Mouse (Mus musculus): ENCODE results near the gene Lrrc45. TPM values are rescaled to one million over a fixed set of nuclear protein-coding genes. Genes with fewer than 3 reads are reported as not detected.
A peak's percentile ranks its signal among the peaks of the same experiment; 100 is the strongest.

The Lrrc45 gene
- polyA plus RNA-seq, 1 experiment from 2014 or later, result 71.8 TPM

GRCm38 (mm10) chr11:120706120-120706519, 7.6 kb upstream of the Lrrc45 start:
- no peak for ATAC-seq
- peak overlapping the region; percentile 67; the same call in 1 of the 2 replicates for H3K27ac ChIP-seq
- H3K4me2 ChIP-seq (replicated peaks), result no peak overlapping the region
- H3K36me3 ChIP-seq, result peaks cover 45% of the 10 kb centered on the region
- peaks cover 45% of the 10 kb centered on the region for H3K4me1 ChIP-seq (replicated peaks)
- no peak overlapping the region for H3K9ac ChIP-seq (replicated peaks)
- no peaks in the 10 kb centered on the region for H3K27me3 ChIP-seq
- 58% methylated on average over 5 of the region's 5 CpGs for WGBS
- no peaks in the 10 kb centered on the region for H3K9me3 ChIP-seq
- no peak overlapping the region for H3K4me3 ChIP-seq (replicated peaks)

- Histone ChIP-seq H3K4me3 (replicated peaks) (no peak overlapping the region), H3K4me1 (replicated peaks) (peaks cover 46% of the 10 kb centered on the region), H3K27me3 (no peaks in the 10 kb centered on the region), H3K9me3 (no peaks in the 10 kb centered on the region), H3K27ac (peak overlapping the region; percentile 67), H3K4me2 (replicated peaks) (0 out of 2 replicates have a peak overlapping the region, but pooled peaks have one; percentile 9), H3K9ac (replicated peaks) (peak overlapping the region; percentile 36), H3K36me3 (peaks cover 41% of the 10 kb centered on the region)
- ATAC-seq, result peak; percentile 39; the same call in 1 of the 2 replicates
- 5% methylated on average over 12 of the region's 12 CpGs for WGBS
These were observed 6.5 kb upstream of the Lrrc45 start for GRCm38 (mm10) chr11:120707225-120707624.

GRCm38 (mm10) chr11:120707969-120708368, 5.8 kb upstream of the Lrrc45 start:
- Histone ChIP-seq H3K27ac (peak overlapping the region; percentile 57; the same call in 1 of the 2 replicates), H3K9ac (replicated peaks) (no peak overlapping the region)

GRCm38 (mm10) chr11:120709551-120709950, 4.2 kb upstream of the Lrrc45 start:
- no peak overlapping the region for H3K4me2 ChIP-seq (replicated peaks)
- WGBS, result 85% methylated on average over 2 of the region's 2 CpGs

More at GRCm38 (mm10) chr11:120707969-120708368, 5.8 kb upstream of the Lrrc45 start:
- Histone ChIP-seq H3K4me2 (replicated peaks) (no peak overlapping the region), H3K36me3 (peaks cover 36% of the 10 kb centered on the region), H3K4me1 (replicated peaks) (peaks cover 53% of the 10 kb centered on the region), H3K9me3 (no peaks in the 10 kb centered on the region), H3K4me3 (replicated peaks) (no peak overlapping the region), H3K27me3 (no peaks in the 10 kb centered on the region)
- no peak for ATAC-seq
- WGBS, result 35% methylated on average over 5 of the region's 5 CpGs

GRCm38 (mm10) chr11:120710672-120711071, 3.1 kb upstream of the Lrrc45 start:
- Histone ChIP-seq H3K9me3 (no peaks in the 10 kb centered on the region), H3K27me3 (no peaks in the 10 kb centered on the region), H3K4me3 (replicated peaks) (no peak overlapping the region), H3K4me1 (replicated peaks) (peaks cover 50% of the 10 kb centered on the region), H3K27ac (no peak overlapping the region), H3K9ac (replicated peaks) (no peak overlapping the region), H3K4me2 (replicated peaks) (no peak overlapping the region), H3K36me3 (peaks cover 34% of the 10 kb centered on the region)
- 86% methylated on average over 5 of the region's 5 CpGs for WGBS
- ATAC-seq, result no peak

More at GRCm38 (mm10) chr11:120709551-120709950, 4.2 kb upstream of the Lrrc45 start:
- no peaks in the 10 kb centered on the region for H3K9me3 ChIP-seq
- peaks cover 52% of the 10 kb centered on the region for H3K4me1 ChIP-seq (replicated peaks)
- no peak for ATAC-seq
- H3K9ac ChIP-seq (replicated peaks), result no peak overlapping the region; the same call in 1 of the 2 replicates
- H3K27ac ChIP-seq, result no peak overlapping the region
- H3K36me3 ChIP-seq, result peaks cover 31% of the 10 kb centered on the region
- H3K4me3 ChIP-seq (replicated peaks), result no peak overlapping the region
- H3K27me3 ChIP-seq, result no peaks in the 10 kb centered on the region

GRCm38 (mm10) chr11:120711980-120712604, 1.6 kb upstream of the Lrrc45 start:
- 74% methylated on average over 8 of the region's 8 CpGs for WGBS
- Histone ChIP-seq H3K4me3 (replicated peaks) (0 out of 2 replicates have a peak overlapping the region, but pooled peaks have one; percentile 61), H3K36me3 (peaks cover 45% of the 10 kb centered on the region), H3K27me3 (no peaks in the 10 kb centered on the region), H3K9me3 (no peaks in the 10 kb centered on the region), H3K27ac (no peak overlapping the region), H3K9ac (replicated peaks) (peak overlapping the region; percentile 78), H3K4me1 (replicated peaks) (peaks cover 38% of the 10 kb centered on the region), H3K4me2 (replicated peaks) (peak overlapping the region; percentile 99)
- no peak for ATAC-seq

GRCm38 (mm10) chr11:120712771-120713568, 755 bp upstream of the Lrrc45 start:
- Histone ChIP-seq H3K36me3 (peaks cover 54% of the 10 kb centered on the region), H3K4me2 (replicated peaks) (peak overlapping the region; percentile 99), H3K9me3 (no peaks in the 10 kb centered on the region), H3K27me3 (no peaks in the 10 kb centered on the region), H3K9ac (replicated peaks) (peak overlapping the region; percentile 78), H3K4me3 (replicated peaks) (peak overlapping the region; percentile 61), H3K4me1 (replicated peaks) (peaks cover 29% of the 10 kb centered on the region), H3K27ac (peak overlapping the region; percentile 81)
- WGBS, result under 1% methylated on average over 38 of the region's 38 CpGs
- peak; percentile 25 for ATAC-seq

GRCm38 (mm10) chr11:120714546-120714945, 821 bp downstream of the Lrrc45 start:
- Histone ChIP-seq H3K27ac (no peak overlapping the region), H3K36me3 (peaks cover 58% of the 10 kb centered on the region)
- no peak for ATAC-seq

GRCm38 (mm10) chr11:120715131-120715530, 1.4 kb downstream of the Lrrc45 start:
- no peaks in the 10 kb centered on the region for H3K9me3 ChIP-seq
- H3K4me1 ChIP-seq (replicated peaks), result peaks cover 29% of the 10 kb centered on the region
- 0 out of 2 replicates have a peak overlapping the region, but pooled peaks have one; percentile 1 for H3K9ac ChIP-seq (replicated peaks)
- peak overlapping the region; percentile 99; the same call in 1 of the 2 replicates for H3K4me2 ChIP-seq (replicated peaks)
- WGBS, result 90% methylated on average over 9 of the region's 9 CpGs
- H3K27ac ChIP-seq, result no peak overlapping the region
- peaks cover 55% of the 10 kb centered on the region for H3K36me3 ChIP-seq
- no peak for ATAC-seq
- no peaks in the 10 kb centered on the region for H3K27me3 ChIP-seq
- H3K4me3 ChIP-seq (replicated peaks), result peak overlapping the region; percentile 61; the same call in 1 of the 2 replicates

More at GRCm38 (mm10) chr11:120714546-120714945, 821 bp downstream of the Lrrc45 start:
- Histone ChIP-seq H3K9ac (replicated peaks) (peak overlapping the region; percentile 70), H3K9me3 (no peaks in the 10 kb centered on the region), H3K4me3 (replicated peaks) (peak overlapping the region; percentile 61), H3K4me1 (replicated peaks) (peaks cover 29% of the 10 kb centered on the region), H3K27me3 (no peaks in the 10 kb centered on the region), H3K4me2 (replicated peaks) (peak overlapping the region; percentile 99)
- 58% methylated on average over 10 of the region's 10 CpGs for WGBS

GRCm38 (mm10) chr11:120719242-120719641, 5.5 kb downstream of the Lrrc45 start:
- no peak overlapping the region for H3K4me2 ChIP-seq (replicated peaks)
- WGBS, result 88% methylated on average over 9 of the region's 9 CpGs

GRCm38 (mm10) chr11:120719841-120720376, 6.2 kb downstream of the Lrrc45 start:
- Histone ChIP-seq H3K9me3 (no peaks in the 10 kb centered on the region), H3K27me3 (peaks cover 12% of the 10 kb centered on the region; the same call in 1 of the 2 replicates), H3K4me2 (replicated peaks) (no peak overlapping the region), H3K9ac (replicated peaks) (0 out of 2 replicates have a peak overlapping the region, but pooled peaks have one; percentile 10), H3K4me1 (replicated peaks) (peaks cover 28% of the 10 kb centered on the region), H3K4me3 (replicated peaks) (no peak overlapping the region), H3K36me3 (peaks cover 40% of the 10 kb centered on the region), H3K27ac (no peak overlapping the region)
- WGBS, result 87% methylated on average over 13 of the region's 13 CpGs
- no peak for ATAC-seq

More at GRCm38 (mm10) chr11:120719242-120719641, 5.5 kb downstream of the Lrrc45 start:
- Histone ChIP-seq H3K27me3 (peaks cover 12% of the 10 kb centered on the region; the same call in 1 of the 2 replicates), H3K9ac (replicated peaks) (0 out of 2 replicates have a peak overlapping the region, but pooled peaks have one; percentile 10), H3K27ac (no peak overlapping the region), H3K4me1 (replicated peaks) (peaks cover 35% of the 10 kb centered on the region), H3K9me3 (no peaks in the 10 kb centered on the region), H3K4me3 (replicated peaks) (no peak overlapping the region), H3K36me3 (peaks cover 40% of the 10 kb centered on the region)
- ATAC-seq, result no peak

All from midbrain, embryonic 13.5 days (tissue).